Mouse (Mus musculus): ENCODE measurements around the gene Ppp2r3a. TPM values are rescaled to one million over a fixed set of nuclear protein-coding genes. Genes with fewer than 3 reads are reported as not detected.

Gene Ppp2r3a
- polyA plus RNA-seq, 1 experiment from 2014 or later, result 23.5 TPM

GRCm38 (mm10) chr9:101104931-101105330 lies 146.7 kb downstream of the Ppp2r3a start:
- no peak for ATAC-seq (ENCODE audit: low FRiP score, low TSS enrichment)
- peaks cover 44% of the 10 kb centered on the region for H3K36me3 ChIP-seq (ENCODE audit: control insufficient read depth, insufficient read depth, low read length)
- no peak overlapping the region for H3K4me2 ChIP-seq (replicated peaks; ENCODE audit: low read depth, low read length)

GRCm38 (mm10) chr9:101102288-101102687 lies 149.3 kb downstream of the Ppp2r3a start:
- no peak overlapping the region for H3K4me3 ChIP-seq (ENCODE audit: low read length)
- no peak overlapping the region for H3K27ac ChIP-seq (ENCODE audit: low read depth, low read length)
- H3K27me3 ChIP-seq (ENCODE audit: control insufficient read depth, insufficient read depth, low read length), result no peaks in the 10 kb centered on the region
- no peaks in the 10 kb centered on the region for H3K4me1 ChIP-seq (ENCODE audit: control insufficient read depth, insufficient read depth, low read length)
- ATAC-seq (ENCODE audit: low FRiP score, low TSS enrichment), result no peak
- WGBS, result 84% methylated on average over 3 of the region's 3 CpGs
- peaks cover 43% of the 10 kb centered on the region for H3K36me3 ChIP-seq (ENCODE audit: control insufficient read depth, insufficient read depth, low read length)
- H3K4me2 ChIP-seq (replicated peaks; ENCODE audit: low read depth, low read length), result no peak overlapping the region
- H3K9ac ChIP-seq (ENCODE audit: low read depth, low read length), result no peak overlapping the region
- peaks cover 5% of the 10 kb centered on the region for H3K9me3 ChIP-seq (ENCODE audit: control insufficient read depth, low read length)

More at GRCm38 (mm10) chr9:101104931-101105330, 146.7 kb downstream of the Ppp2r3a start:
- Histone ChIP-seq H3K4me1 (ENCODE audit: control insufficient read depth, insufficient read depth, low read length) (no peaks in the 10 kb centered on the region), H3K9ac (ENCODE audit: low read depth, low read length) (no peak overlapping the region), H3K27me3 (ENCODE audit: control insufficient read depth, insufficient read depth, low read length) (no peaks in the 10 kb centered on the region), H3K4me3 (ENCODE audit: low read length) (no peak overlapping the region), H3K9me3 (ENCODE audit: control insufficient read depth, low read length) (no peaks in the 10 kb centered on the region), H3K27ac (ENCODE audit: low read depth, low read length) (no peak overlapping the region)
- 66% methylated on average over 11 of the region's 11 CpGs for WGBS

GRCm38 (mm10) chr9:101101547-101101946 lies 150.0 kb downstream of the Ppp2r3a start:
- Histone ChIP-seq H3K27me3 (ENCODE audit: control insufficient read depth, insufficient read depth, low read length) (no peaks in the 10 kb centered on the region), H3K36me3 (ENCODE audit: control insufficient read depth, insufficient read depth, low read length) (peaks cover 38% of the 10 kb centered on the region), H3K4me2 (replicated peaks; ENCODE audit: low read depth, low read length) (no peak overlapping the region), H3K4me3 (ENCODE audit: low read length) (no peak overlapping the region), H3K9ac (ENCODE audit: low read depth, low read length) (no peak overlapping the region), H3K9me3 (ENCODE audit: control insufficient read depth, low read length) (peaks cover 5% of the 10 kb centered on the region), H3K27ac (ENCODE audit: low read depth, low read length) (no peak overlapping the region), H3K4me1 (ENCODE audit: control insufficient read depth, insufficient read depth, low read length) (no peaks in the 10 kb centered on the region)
- ATAC-seq (ENCODE audit: low FRiP score, low TSS enrichment), result no peak
- WGBS, result 95% methylated on average over 8 of the region's 8 CpGs

GRCm38 (mm10) chr9:101100163-101100562 lies 151.4 kb downstream of the Ppp2r3a start:
- no peak overlapping the region for H3K9ac ChIP-seq (ENCODE audit: low read depth, low read length)
- H3K9me3 ChIP-seq (ENCODE audit: control insufficient read depth, low read length), result peaks cover 5% of the 10 kb centered on the region
- no peak for ATAC-seq (ENCODE audit: low FRiP score, low TSS enrichment)
- no peak overlapping the region for H3K4me2 ChIP-seq (replicated peaks; ENCODE audit: low read depth, low read length)
- WGBS, result 88% methylated on average over 3 of the region's 3 CpGs
- H3K4me1 ChIP-seq (ENCODE audit: control insufficient read depth, insufficient read depth, low read length), result no peaks in the 10 kb centered on the region
- peaks cover 26% of the 10 kb centered on the region for H3K36me3 ChIP-seq (ENCODE audit: control insufficient read depth, insufficient read depth, low read length)
- H3K27me3 ChIP-seq (ENCODE audit: control insufficient read depth, insufficient read depth, low read length), result no peaks in the 10 kb centered on the region
- no peak overlapping the region for H3K27ac ChIP-seq (ENCODE audit: low read depth, low read length)
- no peak overlapping the region for H3K4me3 ChIP-seq (ENCODE audit: low read length)

GRCm38 (mm10) chr9:101099445-101099844 lies 152.2 kb downstream of the Ppp2r3a start:
- H3K4me1 ChIP-seq (ENCODE audit: control insufficient read depth, insufficient read depth, low read length), result no peaks in the 10 kb centered on the region
- H3K9ac ChIP-seq (ENCODE audit: low read depth, low read length), result no peak overlapping the region
- no peak overlapping the region for H3K4me2 ChIP-seq (replicated peaks; ENCODE audit: low read depth, low read length)
- no peak for ATAC-seq (ENCODE audit: low FRiP score, low TSS enrichment)
- H3K27me3 ChIP-seq (ENCODE audit: control insufficient read depth, insufficient read depth, low read length), result no peaks in the 10 kb centered on the region
- no peak overlapping the region for H3K4me3 ChIP-seq (ENCODE audit: low read length)
- H3K27ac ChIP-seq (ENCODE audit: low read depth, low read length), result no peak overlapping the region
- H3K9me3 ChIP-seq (ENCODE audit: control insufficient read depth, low read length), result peaks cover 5% of the 10 kb centered on the region
- peaks cover 22% of the 10 kb centered on the region for H3K36me3 ChIP-seq (ENCODE audit: control insufficient read depth, insufficient read depth, low read length)
- 88% methylated on average over 6 of the region's 6 CpGs for WGBS

GRCm38 (mm10) chr9:101097542-101097941 lies 154.1 kb downstream of the Ppp2r3a start:
- peaks cover 22% of the 10 kb centered on the region for H3K36me3 ChIP-seq (ENCODE audit: control insufficient read depth, insufficient read depth, low read length)
- H3K27me3 ChIP-seq (ENCODE audit: control insufficient read depth, insufficient read depth, low read length), result no peaks in the 10 kb centered on the region
- no peak overlapping the region for H3K4me3 ChIP-seq (ENCODE audit: low read length)
- ATAC-seq (ENCODE audit: low FRiP score, low TSS enrichment), result no peak
- peaks cover 7% of the 10 kb centered on the region for H3K9me3 ChIP-seq (ENCODE audit: control insufficient read depth, low read length)
- no peak overlapping the region for H3K4me2 ChIP-seq (replicated peaks; ENCODE audit: low read depth, low read length)
- no peak overlapping the region for H3K9ac ChIP-seq (ENCODE audit: low read depth, low read length)
- H3K4me1 ChIP-seq (ENCODE audit: control insufficient read depth, insufficient read depth, low read length), result no peaks in the 10 kb centered on the region
- 74% methylated on average over 1 of the region's 1 CpGs for WGBS
- H3K27ac ChIP-seq (ENCODE audit: low read depth, low read length), result no peak overlapping the region

GRCm38 (mm10) chr9:101096461-101096860 lies 155.1 kb downstream of the Ppp2r3a start:
- 100% methylated on average over 3 of the region's 3 CpGs for WGBS
- no peak overlapping the region for H3K4me3 ChIP-seq (ENCODE audit: low read length)
- H3K4me1 ChIP-seq (ENCODE audit: control insufficient read depth, insufficient read depth, low read length), result no peaks in the 10 kb centered on the region
- no peaks in the 10 kb centered on the region for H3K27me3 ChIP-seq (ENCODE audit: control insufficient read depth, insufficient read depth, low read length)
- no peak for ATAC-seq (ENCODE audit: low FRiP score, low TSS enrichment)
- H3K9ac ChIP-seq (ENCODE audit: low read depth, low read length), result no peak overlapping the region
- peaks cover 16% of the 10 kb centered on the region for H3K36me3 ChIP-seq (ENCODE audit: control insufficient read depth, insufficient read depth, low read length)
- H3K4me2 ChIP-seq (replicated peaks; ENCODE audit: low read depth, low read length), result no peak overlapping the region
- H3K27ac ChIP-seq (ENCODE audit: low read depth, low read length), result no peak overlapping the region
- H3K9me3 ChIP-seq (ENCODE audit: control insufficient read depth, low read length), result peaks cover 8% of the 10 kb centered on the region

- Histone ChIP-seq H3K27ac (ENCODE audit: low read depth, low read length) (no peak overlapping the region), H3K4me2 (replicated peaks; ENCODE audit: low read depth, low read length) (no peak overlapping the region), H3K4me1 (ENCODE audit: control insufficient read depth, insufficient read depth, low read length) (no peaks in the 10 kb centered on the region), H3K9ac (ENCODE audit: low read depth, low read length) (no peak overlapping the region), H3K36me3 (ENCODE audit: control insufficient read depth, insufficient read depth, low read length) (peaks cover 7% of the 10 kb centered on the region; the same call in 1 of the 2 replicates), H3K27me3 (ENCODE audit: control insufficient read depth, insufficient read depth, low read length) (no peaks in the 10 kb centered on the region), H3K9me3 (ENCODE audit: control insufficient read depth, low read length) (peaks cover 8% of the 10 kb centered on the region), H3K4me3 (ENCODE audit: low read length) (no peak overlapping the region)
- no peak for ATAC-seq (ENCODE audit: low FRiP score, low TSS enrichment)
- 97% methylated on average over 4 of the region's 4 CpGs for WGBS
Observed at GRCm38 (mm10) chr9:101095425-101095824, 156.2 kb downstream of the Ppp2r3a start.

GRCm38 (mm10) chr9:101083728-101084127 lies 167.9 kb downstream of the Ppp2r3a start:
- ATAC-seq (ENCODE audit: low FRiP score, low TSS enrichment), result no peak
- 91% methylated on average over 3 of the region's 3 CpGs for WGBS
- no peaks in the 10 kb centered on the region for H3K27me3 ChIP-seq (ENCODE audit: control insufficient read depth, insufficient read depth, low read length)

More at GRCm38 (mm10) chr9:101083728-101084127, 167.9 kb downstream of the Ppp2r3a start:
- peaks cover 11% of the 10 kb centered on the region for H3K4me1 ChIP-seq (ENCODE audit: control insufficient read depth, insufficient read depth, low read length)
- no peak overlapping the region for H3K9ac ChIP-seq (ENCODE audit: low read depth, low read length)
- H3K27ac ChIP-seq (ENCODE audit: low read depth, low read length), result no peak overlapping the region
- H3K4me3 ChIP-seq (ENCODE audit: low read length), result no peak overlapping the region
- no peak overlapping the region for H3K4me2 ChIP-seq (replicated peaks; ENCODE audit: low read depth, low read length)
- H3K36me3 ChIP-seq (ENCODE audit: control insufficient read depth, insufficient read depth, low read length), result peaks cover 2% of the 10 kb centered on the region; the same call in 1 of the 2 replicates
- H3K9me3 ChIP-seq (ENCODE audit: control insufficient read depth, low read length), result peaks cover 3% of the 10 kb centered on the region; the same call in 1 of the 2 replicates

All from kidney, embryonic 14.5 days (tissue).